Mouse (Mus musculus): Measurements from ENCODE around the gene Dhx40. TPM values are rescaled to one million over a fixed set of nuclear protein-coding genes. Genes with fewer than 3 reads are reported as not detected.

Dhx40 gene
- polyA plus RNA-seq, 1 experiment from 2014 or later = 30.5 TPM

DNA sequence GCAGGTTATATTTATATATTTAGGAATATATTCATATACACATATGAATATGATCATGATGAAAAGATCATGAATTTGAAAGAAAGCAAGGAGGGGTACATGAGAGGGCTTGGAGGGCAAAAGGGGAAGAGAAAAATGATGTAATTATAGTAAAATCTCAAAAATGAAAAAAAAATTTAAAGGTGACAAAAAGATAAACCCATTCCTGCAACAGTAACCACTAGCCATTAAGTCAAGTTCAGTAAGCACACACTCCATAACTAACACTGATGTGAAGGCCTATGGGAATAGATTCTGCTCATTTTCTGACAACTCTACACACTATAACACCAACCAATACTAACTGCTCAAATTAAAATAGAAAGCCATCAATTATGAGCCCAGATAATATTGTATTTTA lies 81.9 kb downstream of the Dhx40 start:
- H3K27ac ChIP-seq (ENCODE audit: low read length) = no peak overlapping the region
- H3K9ac ChIP-seq (replicated peaks; ENCODE audit: low read depth, low read length) = no peak overlapping the region
- no peaks in the 10 kb centered on the region for H3K4me1 ChIP-seq (replicated peaks; ENCODE audit: control insufficient read depth, insufficient read depth, low read length)
- H3K9me3 ChIP-seq (ENCODE audit: control insufficient read depth, low read length) = no peaks in the 10 kb centered on the region
- H3K4me3 ChIP-seq (replicated peaks; ENCODE audit: low read length) = no peak overlapping the region
- no peak for ATAC-seq
- no peaks in the 10 kb centered on the region for H3K27me3 ChIP-seq (replicated peaks; ENCODE audit: control insufficient read depth, insufficient read depth, low read length)
- no peak overlapping the region for H3K4me2 ChIP-seq (ENCODE audit: low read length)
- H3K36me3 ChIP-seq (ENCODE audit: control insufficient read depth, insufficient read depth) = peaks cover 26% of the 10 kb centered on the region

DNA sequence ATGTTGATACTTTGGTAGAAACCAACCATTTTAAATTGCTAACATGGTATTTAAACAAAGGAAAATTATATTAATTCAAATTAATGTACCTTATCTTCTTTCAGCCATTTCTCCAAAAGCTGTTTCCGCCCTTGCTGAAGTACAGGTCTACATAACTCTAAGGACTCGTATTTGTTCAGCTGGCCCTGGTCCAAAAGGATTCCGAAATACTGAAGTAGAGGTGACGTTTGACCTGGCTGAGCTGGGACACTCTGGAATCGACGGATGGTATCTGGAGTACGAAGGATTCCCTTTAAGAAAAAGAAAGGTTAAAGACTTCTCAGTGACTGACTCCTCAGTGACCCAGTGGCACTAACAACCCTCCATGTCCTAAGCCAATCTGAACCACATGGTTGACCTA lies 82.6 kb downstream of the Dhx40 start:
- Histone ChIP-seq H3K4me1 (replicated peaks; ENCODE audit: control insufficient read depth, insufficient read depth, low read length) (no peaks in the 10 kb centered on the region), H3K4me3 (replicated peaks; ENCODE audit: low read length) (no peak overlapping the region), H3K9ac (replicated peaks; ENCODE audit: low read depth, low read length) (no peak overlapping the region), H3K27me3 (replicated peaks; ENCODE audit: control insufficient read depth, insufficient read depth, low read length) (no peaks in the 10 kb centered on the region), H3K27ac (ENCODE audit: low read length) (no peak overlapping the region), H3K9me3 (ENCODE audit: control insufficient read depth, low read length) (no peaks in the 10 kb centered on the region), H3K4me2 (ENCODE audit: low read length) (no peak overlapping the region), H3K36me3 (ENCODE audit: control insufficient read depth, insufficient read depth) (peaks cover 26% of the 10 kb centered on the region)
- 94% methylated on average over 7 of the region's 7 CpGs for WGBS
- ATAC-seq = no peak

DNA sequence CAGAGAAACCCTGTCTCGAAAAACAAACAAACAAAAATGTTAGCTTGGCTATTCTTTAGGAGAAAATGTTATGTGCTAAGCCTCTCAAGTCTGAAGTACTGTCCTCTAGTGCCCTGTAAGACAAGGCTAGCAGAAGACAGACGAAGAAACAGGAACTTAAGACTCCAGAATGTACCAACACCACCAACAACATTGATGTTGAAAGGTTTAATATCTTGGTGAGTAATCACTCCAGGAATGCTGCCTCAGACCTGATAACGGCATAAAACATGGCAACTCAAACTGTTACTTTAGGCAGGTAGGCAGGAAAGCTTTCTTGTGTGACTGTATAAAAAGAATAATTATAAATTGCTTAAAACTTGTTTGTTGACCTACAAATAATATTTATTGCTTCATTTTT lies 83.5 kb downstream of the Dhx40 start:
- no peak for ATAC-seq
- H3K27ac ChIP-seq (ENCODE audit: low read length) = no peak overlapping the region
- peaks cover 35% of the 10 kb centered on the region for H3K36me3 ChIP-seq (ENCODE audit: control insufficient read depth, insufficient read depth)
- H3K9me3 ChIP-seq (ENCODE audit: control insufficient read depth, low read length) = no peaks in the 10 kb centered on the region
- WGBS = 96% methylated on average over 3 of the region's 3 CpGs
- no peak overlapping the region for H3K4me3 ChIP-seq (replicated peaks; ENCODE audit: low read length)
- H3K9ac ChIP-seq (replicated peaks; ENCODE audit: low read depth, low read length) = no peak overlapping the region
- H3K4me1 ChIP-seq (replicated peaks; ENCODE audit: control insufficient read depth, insufficient read depth, low read length) = no peaks in the 10 kb centered on the region
- H3K4me2 ChIP-seq (ENCODE audit: low read length) = no peak overlapping the region
- H3K27me3 ChIP-seq (replicated peaks; ENCODE audit: control insufficient read depth, insufficient read depth, low read length) = no peaks in the 10 kb centered on the region

DNA sequence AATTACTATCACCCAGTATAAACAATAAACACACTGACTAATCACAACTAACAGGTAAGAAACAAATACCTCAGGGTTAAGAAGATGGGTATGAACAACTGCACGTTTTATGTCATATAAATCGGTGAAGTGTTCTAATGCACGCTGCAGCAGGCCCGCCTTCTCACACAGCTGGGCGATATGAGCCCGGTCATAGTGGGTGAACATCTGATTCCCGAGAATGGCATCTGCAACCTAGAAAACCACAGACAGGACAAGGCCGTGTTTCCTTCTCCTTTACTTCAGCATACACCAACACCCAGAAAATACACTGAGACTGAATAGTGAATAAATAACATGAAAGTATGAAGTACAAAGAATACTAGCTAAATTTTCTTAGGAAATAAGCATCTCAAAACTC lies 88.2 kb downstream of the Dhx40 start:
- H3K27ac ChIP-seq (ENCODE audit: low read length) = no peak overlapping the region
- WGBS = 91% methylated on average over 8 of the region's 8 CpGs
- no peak overlapping the region for H3K4me2 ChIP-seq (ENCODE audit: low read length)
- H3K4me3 ChIP-seq (replicated peaks; ENCODE audit: low read length) = no peak overlapping the region
- peaks cover 31% of the 10 kb centered on the region for H3K36me3 ChIP-seq (ENCODE audit: control insufficient read depth, insufficient read depth)
- no peak overlapping the region for H3K9ac ChIP-seq (replicated peaks; ENCODE audit: low read depth, low read length)
- no peak for ATAC-seq
- H3K27me3 ChIP-seq (replicated peaks; ENCODE audit: control insufficient read depth, insufficient read depth, low read length) = no peaks in the 10 kb centered on the region
- H3K9me3 ChIP-seq (ENCODE audit: control insufficient read depth, low read length) = no peaks in the 10 kb centered on the region
- no peaks in the 10 kb centered on the region for H3K4me1 ChIP-seq (replicated peaks; ENCODE audit: control insufficient read depth, insufficient read depth, low read length)

Other genes with a start within 250 kb of the Dhx40 start
- gene Vmp1, start 123.9 kb downstream of the Dhx40 start, polyA plus RNA-seq (2015; fragmentation: Nextera tagmentation; extraction: Ambion mirVana) = 103 and 116 TPM in 2 replicates
- 37.2 and 39.2 TPM in 2 replicates for gene Ptrh2, start 123.8 kb downstream of the Dhx40 start, polyA plus RNA-seq (2015; fragmentation: Nextera tagmentation; extraction: Ambion mirVana)
- gene Cltc, start 50.2 kb downstream of the Dhx40 start, polyA plus RNA-seq (2015; fragmentation: Nextera tagmentation; extraction: Ambion mirVana) = 149 and 167 TPM in 2 replicates
- gene Ypel2, start 186.0 kb upstream of the Dhx40 start, polyA plus RNA-seq (2015; fragmentation: Nextera tagmentation; extraction: Ambion mirVana) = 7.1 and 8.1 TPM in 2 replicates

Data from forebrain, embryonic 16.5 days (tissue).